Mouse (Mus musculus) telencephalon, adult 2 months (tissue): ENCODE data around the gene Sycn.
"Not testable (repeated sequence)": the region's sequence is repeated elsewhere in the genome, so short reads cannot be mapped to it uniquely, and the experiment has no call there.

Experiments used
- DNase-seq: peaks from one replicate; pipeline ENCODE4 v3.0.0-alpha.2; 2011; ENCODE audit warnings: low read depth, low spot score

Gene Sycn

GRCm38 (mm10) chr7:28540526-28540925 lies at the start of gene Sycn:
Sycn (plus strand) TSS chr7:28540885.
- DNase-seq = no peak

- DNase-seq = no peak
These were observed 49.8 kb upstream of the Sycn start for GRCm38 (mm10) chr7:28490903-28491302.

GRCm38 (mm10) chr7:28492310-28492709 lies 48.4 kb upstream of the Sycn start:
- no peak for DNase-seq

GRCm38 (mm10) chr7:28495426-28495825 lies 45.3 kb upstream of the Sycn start:
- DNase-seq = no peak

- no peak for DNase-seq
These were observed 35.1 kb upstream of the Sycn start for GRCm38 (mm10) chr7:28505585-28505984.

GRCm38 (mm10) chr7:28509121-28509520 lies 31.6 kb upstream of the Sycn start:
- DNase-seq = not testable (repeated sequence)

GRCm38 (mm10) chr7:28510405-28510974 lies 30.2 kb upstream of the Sycn start, which contains the start of gene Ifnl2:
Ifnl2 (minus strand) TSS chr7:28510455.
- DNase-seq = not testable (repeated sequence)

- no peak for DNase-seq
These were observed 29.2 kb upstream of the Sycn start for GRCm38 (mm10) chr7:28511441-28511840.

- not testable (repeated sequence) for DNase-seq
These were observed 18.1 kb upstream of the Sycn start, which contains the start of gene Ifnl3 for GRCm38 (mm10) chr7:28522536-28522935. Ifnl3 (plus strand) TSS chr7:28522836.

- no peak for DNase-seq
These were observed 12.6 kb upstream of the Sycn start for GRCm38 (mm10) chr7:28527922-28528719.

GRCm38 (mm10) chr7:28532005-28532404 lies 8.7 kb upstream of the Sycn start:
- DNase-seq = no peak

- DNase-seq = not testable (repeated sequence)
These were observed 1.8 kb upstream of the Sycn start for GRCm38 (mm10) chr7:28538886-28539285.

GRCm38 (mm10) chr7:28544051-28544601 lies 3.4 kb downstream of the Sycn start:
- no peak for DNase-seq

GRCm38 (mm10) chr7:28545048-28545890 lies 4.6 kb downstream of the Sycn start:
- no peak for DNase-seq

GRCm38 (mm10) chr7:28545891-28546210 lies 5.2 kb downstream of the Sycn start:
- DNase-seq = no peak

- no peak for DNase-seq
These were observed 6.0 kb downstream of the Sycn start for GRCm38 (mm10) chr7:28546649-28547048.

GRCm38 (mm10) chr7:28547154-28547553 lies 6.5 kb downstream of the Sycn start, which contains the start of gene Nccrp1:
Nccrp1 (minus strand) TSS chr7:28547254.
- DNase-seq = no peak

GRCm38 (mm10) chr7:28547628-28548027 lies 6.9 kb downstream of the Sycn start:
- DNase-seq = no peak

GRCm38 (mm10) chr7:28553076-28553475 lies 12.4 kb downstream of the Sycn start:
- no peak for DNase-seq

- no peak for DNase-seq
These were observed 15.4 kb downstream of the Sycn start for GRCm38 (mm10) chr7:28555939-28556535.

- DNase-seq = no peak
These were observed 16.4 kb downstream of the Sycn start for GRCm38 (mm10) chr7:28557069-28557468.
